Mouse (Mus musculus): ENCODE results near the gene Pld1. TPM values are rescaled to one million over a fixed set of nuclear protein-coding genes. Genes with fewer than 3 reads are reported as not detected.

Pld1 gene
- 0.12 to 0.78 TPM (median 0.16 TPM) in 3 of 4 replicates, not detected in the other for total RNA-seq (2023; ENCODE audit: inconsistent age)

GRCm38 (mm10) chr3:27938381-27939323 lies at the start of gene Pld1:
Gene Pld1 (plus strand): TSS chr3:27938695.

GRCm38 (mm10) chr3:27896318-27896892 lies 42.1 kb upstream of the Pld1 start, which contains the start of gene Tmem212:
Gene Tmem212 (minus strand): TSS chr3:27896368.

Other genes starting within 250 kb of the Pld1 start
- gene Fndc3b, start 227.4 kb upstream of the Pld1 start, total RNA-seq (2023; ENCODE audit: inconsistent age): 3.8 to 5.5 TPM (median 4.9 TPM) in 4 replicates
- gene Tmem212, start 42.3 kb upstream of the Pld1 start, total RNA-seq (2023; ENCODE audit: inconsistent age): not detected in 4 replicates

Data from B cell, adult (primary cell).